10 mouse cellular contexts compared by ENCODE assay signal in genomic region chr5:117504431-117504830, GRCm38 (mm10).
DNase-seq lines count a peak whose midpoint lies in the region; ATAC-seq and TF ChIP-seq lines count a peak whose summit lies in the region.
"Had no signal": no experiment of that assay in that cellular context is flagged by ENCODE, and none has a peak within 500 bp of the region (broad histone marks: within the 10 kb centered on the region; RNA-seq: fewer than 3 reads in every experiment).

No protein-coding gene starts in this region.

- no peak for ATAC-seq in embryonic facial prominence, embryonic 11.5 days (replicated peaks; ENCODE audit: insufficient number of reproducible peaks, low FRiP score, low TSS enrichment, low read depth)

- no peaks in the 10 kb centered on the region for H3K27me3 ChIP-seq in embryonic facial prominence, embryonic 11.5 days (ENCODE audit: control insufficient read depth, insufficient read depth, low read length)
- no peaks in the 10 kb centered on the region for H3K27me3 ChIP-seq in embryonic facial prominence, embryonic 10.5 days (replicated peaks; ENCODE audit: low read depth, poor library complexity, severe bottlenecking)
- H3K27me3 ChIP-seq: liver, embryonic 15.5 days had no signal

- 86% methylated on average over 5 of the region's 5 CpGs for WGBS in embryonic facial prominence, embryonic 11.5 days
- 91% methylated on average over 5 of the region's 5 CpGs for WGBS in embryonic facial prominence, embryonic 10.5 days

- no peak overlapping the region for H3K9ac ChIP-seq in embryonic facial prominence, embryonic 11.5 days (replicated peaks; ENCODE audit: low read length)
- H3K9ac ChIP-seq: liver, embryonic 15.5 days had no signal

- DNase-seq in embryonic facial prominence, embryonic 11.5 days (ENCODE audit: low spot score), result peak; percentile 42
- no peak for DNase-seq in embryonic facial prominence, embryonic 10.5 days (ENCODE audit: low spot score)
- DNase-seq in layer of hippocampus, adult 2 months (ENCODE audit: low spot score in 2 of 2), result no peak
- DNase-seq in layer of hippocampus, adult 18-20 months (ENCODE audit: low spot score in 2 of 2), result no peak
- peak; percentile 19 for DNase-seq in 416B (ENCODE audit: low read depth)
- DNase-seq in brain, embryonic 14.5 days (ENCODE audit: low read depth), result no peak
- no peak for DNase-seq in thymus, postnatal 10 days (ENCODE audit: low spot score in 2 of 2)
- DNase-seq in urinary bladder, postnatal 36 days (ENCODE audit: low spot score in 2 of 2), result no peak

- no peak overlapping the region for H3K4me3 ChIP-seq in embryonic facial prominence, embryonic 11.5 days (ENCODE audit: low read depth, low read length)
- H3K4me3 ChIP-seq in embryonic facial prominence, embryonic 10.5 days, result no peak overlapping the region
- no peak overlapping the region for H3K4me3 ChIP-seq in layer of hippocampus, adult 2 months
- H3K4me3 ChIP-seq: liver, embryonic 15.5 days; myocyte had no signal

- no peaks in the 10 kb centered on the region for H3K9me3 ChIP-seq in embryonic facial prominence, embryonic 11.5 days (replicated peaks; ENCODE audit: control insufficient read depth, low read length)
- no peaks in the 10 kb centered on the region for H3K9me3 ChIP-seq in embryonic facial prominence, embryonic 10.5 days
- H3K9me3 ChIP-seq: liver, embryonic 15.5 days had no signal

- no peaks in the 10 kb centered on the region for H3K36me3 ChIP-seq in embryonic facial prominence, embryonic 11.5 days (replicated peaks; ENCODE audit: control insufficient read depth, insufficient read depth, low read depth, low read length)
- no peaks in the 10 kb centered on the region for H3K36me3 ChIP-seq in embryonic facial prominence, embryonic 10.5 days (replicated peaks)
- H3K36me3 ChIP-seq: liver, embryonic 15.5 days had no signal

- TF ChIP-seq POLR2A in brain, embryonic 14.5 days (IDR thresholded peaks at IDR 0.05; ENCODE audit: borderline replicate concordance, extremely low read depth, insufficient read depth, insufficient read length, poor library complexity, severe bottlenecking), result no peak

- TF ChIP-seq CTCF in layer of hippocampus, adult 2 months (conservative IDR thresholded peaks at IDR 0.05), result peak; percentile 80
- TF ChIP-seq CTCF in brain, embryonic 14.5 days (IDR thresholded peaks at IDR 0.05; ENCODE audit: borderline replicate concordance, extremely low read depth, insufficient read depth, insufficient read length), result peak; percentile 16; the same call in 1 of the 2 replicates

- H3K27ac ChIP-seq in embryonic facial prominence, embryonic 11.5 days (replicated peaks; ENCODE audit: low read depth, low read length), result no peak overlapping the region
- no peak overlapping the region for H3K27ac ChIP-seq in embryonic facial prominence, embryonic 10.5 days (replicated peaks)
- H3K27ac ChIP-seq in layer of hippocampus, adult 2 months, result no peak overlapping the region
- H3K27ac ChIP-seq: liver, embryonic 15.5 days had no signal

- no peaks in the 10 kb centered on the region for H3K4me1 ChIP-seq in embryonic facial prominence, embryonic 11.5 days (ENCODE audit: control insufficient read depth, insufficient read depth, low read length)
- H3K4me1 ChIP-seq in embryonic facial prominence, embryonic 10.5 days, result peaks cover 3% of the 10 kb centered on the region; the same call in 1 of the 2 replicates
- H3K4me1 ChIP-seq: liver, embryonic 15.5 days had no signal

- no peak overlapping the region for H3K4me2 ChIP-seq in embryonic facial prominence, embryonic 11.5 days (ENCODE audit: low read depth, low read length)
- H3K4me2 ChIP-seq: liver, embryonic 15.5 days had no signal

Comparison
In these comparisons a context has a peak if more than half of its experiments do, and no peak if none do; other contexts are left out.
1. DNase-seq: peak in embryonic facial prominence, embryonic 11.5 days (single experiment) and 416B (single experiment); none in embryonic facial prominence, embryonic 10.5 days (single experiment), layer of hippocampus, adult 2 months (0 of 2), layer of hippocampus, adult 18-20 months (0 of 2), brain, embryonic 14.5 days (single experiment), thymus, postnatal 10 days (0 of 2) and urinary bladder, postnatal 36 days (0 of 2).